Mouse (Mus musculus) spleen, postnatal 10 days (tissue): ENCODE results near the gene Npm1.
A peak's percentile ranks its signal among the peaks of the same experiment; 100 is the strongest.

ENCODE experiments used
- DNase-seq, 2 experiments: peaks; one replicate each; pipeline ENCODE4 v3.0.0; 2021 to 2022; ENCODE audit warnings: low spot score in 2 of 2

Npm1 gene

GRCm38 (mm10) chr11:33162998-33163506 lies at the start of gene Npm1:
TSS of gene Npm1 (minus strand) at chr11:33163206.
- peak; percentile 97 to 99 for DNase-seq

GRCm38 (mm10) chr11:33207411-33207810 lies 44.4 kb upstream of the Npm1 start:
- no peak for DNase-seq

- no peak for DNase-seq
Measured at GRCm38 (mm10) chr11:33204966-33205365, 42.0 kb upstream of the Npm1 start.

GRCm38 (mm10) chr11:33204329-33204705 lies 41.3 kb upstream of the Npm1 start:
- no peak for DNase-seq

- no peak for DNase-seq
Measured at GRCm38 (mm10) chr11:33203383-33204328, 40.6 kb upstream of the Npm1 start, which contains the start of gene Tlx3. TSS of gene Tlx3 (minus strand) at chr11:33203589.

GRCm38 (mm10) chr11:33202972-33203371 lies 40.0 kb upstream of the Npm1 start:
- no peak for DNase-seq

- no peak for DNase-seq
Measured at GRCm38 (mm10) chr11:33202296-33202695, 39.3 kb upstream of the Npm1 start.

- peak in 1 of 2 experiments; percentile 8 for DNase-seq
Measured at GRCm38 (mm10) chr11:33201626-33202010, 38.6 kb upstream of the Npm1 start.

GRCm38 (mm10) chr11:33200764-33201625 lies 38.0 kb upstream of the Npm1 start:
- DNase-seq = peak; percentile 7 to 19

- DNase-seq = no peak
Measured at GRCm38 (mm10) chr11:33199906-33200763, 37.1 kb upstream of the Npm1 start.

GRCm38 (mm10) chr11:33199117-33199514 lies 36.1 kb upstream of the Npm1 start:
- DNase-seq = no peak

GRCm38 (mm10) chr11:33198351-33199116 lies 35.5 kb upstream of the Npm1 start:
- no peak for DNase-seq

- no peak for DNase-seq
Measured at GRCm38 (mm10) chr11:33197673-33198072, 34.7 kb upstream of the Npm1 start.

GRCm38 (mm10) chr11:33197133-33197514 lies 34.1 kb upstream of the Npm1 start:
- DNase-seq = no peak

GRCm38 (mm10) chr11:33196447-33197132 lies 33.6 kb upstream of the Npm1 start:
- no peak for DNase-seq

GRCm38 (mm10) chr11:33195531-33196446 lies 32.8 kb upstream of the Npm1 start:
- DNase-seq = no peak

GRCm38 (mm10) chr11:33195061-33195460 lies 32.1 kb upstream of the Npm1 start:
- DNase-seq = no peak

- no peak for DNase-seq
Measured at GRCm38 (mm10) chr11:33193695-33194094, 30.7 kb upstream of the Npm1 start.

- DNase-seq = no peak
Measured at GRCm38 (mm10) chr11:33181804-33182203, 18.8 kb upstream of the Npm1 start.
